Mouse (Mus musculus) lung, embryonic 16.5 days (tissue): ENCODE data around the gene Rpn1. TPM values are rescaled to one million over a fixed set of nuclear protein-coding genes. Genes with fewer than 3 reads are reported as not detected.
A peak's percentile ranks its signal among the peaks of the same experiment; 100 is the strongest.

Experiments used
- ATAC-seq: fragments of 200-750 bp; cut with Nextera tagmentation; 2 replicates; pipeline ENCODE4 v1.8.0; 2017; ENCODE audit warnings: low read depth, mild to moderate bottlenecking, moderate library complexity
- H3K27ac ChIP-seq: fragments of 300-500 bp; sonication (generic); 2 replicates; pipeline ENCODE4 v1.5.1; 2014; ENCODE audit warnings: mild to moderate bottlenecking, control low read depth, low read length
- H3K27me3 ChIP-seq: fragments of 300-500 bp; sonication (generic); 2 replicates; pipeline ENCODE4 v1.6.1; 2014; ENCODE audit warnings: low read depth, low read length, mixed read lengths; ENCODE audit not compliant: control insufficient read depth, insufficient read depth
- H3K36me3 ChIP-seq: fragments of 300-500 bp; sonication (generic); 2 replicates; pipeline ENCODE4 v1.6.1; 2014; ENCODE audit warnings: low read length; ENCODE audit not compliant: control insufficient read depth, insufficient read depth
- H3K4me1 ChIP-seq: fragments of 300-500 bp; sonication (generic); replicated peaks from 2 replicates; pipeline ENCODE4 v1.6.1; 2014; ENCODE audit warnings: low read length, mixed read lengths; ENCODE audit not compliant: control insufficient read depth, insufficient read depth
- H3K4me2 ChIP-seq: fragments of 300-500 bp; sonication (generic); 2 replicates; pipeline ENCODE4 v1.6.1; 2014; ENCODE audit warnings: low read depth, low read length, control low read depth
- H3K4me3 ChIP-seq: fragments of 300-500 bp; sonication (generic); 2 replicates; pipeline ENCODE4 v1.5.1; 2014; ENCODE audit warnings: mild to moderate bottlenecking, low read length, control low read depth
- H3K9ac ChIP-seq: fragments of 300-500 bp; sonication (generic); 2 replicates; pipeline ENCODE4 v1.6.1; 2014; ENCODE audit warnings: low read length, control low read depth
- H3K9me3 ChIP-seq: fragments of 300-500 bp; sonication (generic); 2 replicates; pipeline ENCODE4 v1.6.1; 2016; ENCODE audit warnings: low read length; ENCODE audit not compliant: control insufficient read depth
- WGBS: fragments of 180-500 bp; shearing (Covaris S2); extraction: QIAGEN DNeasy Blood & Tissue Kit; methylation state at CpG from one replicate; pipeline ENCODE4 v1.1.7; 2014; 5-methylcytosine and 5-hydroxymethylcytosine counted together
- polyA plus RNA-seq: library from polyadenylated mRNA; unstranded; fragments of >200 nt; fragmentation: Nextera tagmentation; extraction: Ambion mirVana; gene quantifications from 2 replicates; pipeline ENCODE4 v1.2.1, GENCODE M21; 2015

The Rpn1 gene
- polyA plus RNA-seq, 1 experiment from 2014 or later, result 419 TPM

DNA sequence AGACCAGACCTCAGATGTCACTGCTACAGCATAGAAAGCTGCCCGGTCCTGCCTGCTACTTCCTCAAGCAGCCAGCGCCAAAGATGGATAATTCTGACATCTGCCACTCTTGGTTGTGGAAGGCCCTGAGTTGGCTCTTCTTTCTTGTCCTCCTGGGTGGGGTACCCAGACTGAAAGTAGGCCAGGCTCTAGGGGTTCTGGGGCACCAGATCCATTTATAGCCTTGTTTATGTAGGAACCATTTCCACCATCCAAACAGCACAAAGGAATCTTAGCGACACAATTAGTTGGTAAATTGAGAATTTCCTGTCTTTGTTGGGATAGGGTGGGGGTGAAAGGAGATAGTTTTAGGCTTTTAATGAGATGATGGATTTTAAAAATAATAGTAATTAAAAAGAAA is 54.2 kb downstream of the Rpn1 start:
- Histone ChIP-seq H3K4me1 (peaks cover 25% of the 10 kb centered on the region), H3K9ac (no peak overlapping the region), H3K27ac (0 out of 2 replicates have a peak overlapping the region, but pooled peaks have one; percentile 14), H3K36me3 (no peaks in the 10 kb centered on the region), H3K27me3 (no peaks in the 10 kb centered on the region), H3K4me3 (no peak overlapping the region), H3K4me2 (no peak overlapping the region), H3K9me3 (no peaks in the 10 kb centered on the region)
- ATAC-seq, result no peak; the same call in 1 of the 2 replicates
- WGBS, result 66% methylated on average over 3 of the region's 3 CpGs

DNA sequence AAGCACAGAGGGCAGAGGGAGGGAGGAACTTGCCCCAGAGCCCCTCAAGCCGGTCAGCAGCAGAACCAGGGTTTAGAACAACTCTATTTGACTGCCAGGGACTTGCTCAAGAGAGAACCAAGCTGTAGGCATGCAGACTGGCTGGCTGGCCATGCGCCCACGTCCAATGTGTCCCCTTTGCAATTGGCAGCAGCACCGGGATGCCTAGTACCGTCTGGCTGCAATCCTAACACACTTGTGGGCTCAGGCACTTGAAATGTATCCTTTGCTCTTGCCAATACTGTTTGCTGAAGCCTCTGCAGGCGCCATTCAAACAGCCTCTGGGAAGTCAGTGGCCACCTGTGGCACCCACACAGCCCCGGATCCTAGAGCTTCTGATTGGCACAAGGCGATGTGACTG is 56.0 kb downstream of the Rpn1 start:
- WGBS, result 26% methylated on average over 8 of the region's 8 CpGs
- ATAC-seq, result peak; percentile 61
- peak overlapping the region; percentile 34 for H3K27ac ChIP-seq

DNA sequence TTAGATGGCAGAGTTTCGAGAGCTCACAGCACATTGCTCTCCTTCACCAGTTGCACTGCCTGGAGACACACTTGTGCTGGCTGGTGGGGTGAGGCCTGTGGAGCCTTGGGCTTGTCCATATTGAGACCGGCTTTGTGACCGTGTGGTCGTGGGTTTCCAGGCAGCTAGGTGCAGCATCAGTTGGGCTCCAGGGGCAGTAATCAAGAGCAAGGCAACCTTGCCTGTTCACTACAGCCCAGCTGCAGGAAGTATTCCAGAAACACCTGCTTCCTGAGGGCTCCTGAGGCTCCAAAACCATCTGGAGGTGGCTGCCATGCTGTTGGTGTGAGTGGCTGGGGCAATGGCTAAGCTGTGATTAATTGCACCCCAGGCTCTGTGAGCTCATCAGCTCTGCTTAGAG is 61.5 kb downstream of the Rpn1 start:
- Histone ChIP-seq H3K27ac (no peak overlapping the region), H3K9me3 (no peaks in the 10 kb centered on the region), H3K4me1 (peaks cover 11% of the 10 kb centered on the region), H3K9ac (no peak overlapping the region), H3K27me3 (no peaks in the 10 kb centered on the region), H3K36me3 (no peaks in the 10 kb centered on the region), H3K4me3 (no peak overlapping the region), H3K4me2 (no peak overlapping the region)
- WGBS, result 60% methylated on average over 4 of the region's 4 CpGs
- ATAC-seq, result no peak

More for the DNA sequence above, 56.0 kb downstream of the Rpn1 start:
- H3K4me1 ChIP-seq, result peaks cover 25% of the 10 kb centered on the region
- no peak overlapping the region for H3K4me2 ChIP-seq
- no peak overlapping the region for H3K4me3 ChIP-seq
- no peaks in the 10 kb centered on the region for H3K9me3 ChIP-seq
- H3K36me3 ChIP-seq, result no peaks in the 10 kb centered on the region
- 0 out of 2 replicates have a peak overlapping the region, but pooled peaks have one; percentile 8 for H3K9ac ChIP-seq
- H3K27me3 ChIP-seq, result no peaks in the 10 kb centered on the region

DNA sequence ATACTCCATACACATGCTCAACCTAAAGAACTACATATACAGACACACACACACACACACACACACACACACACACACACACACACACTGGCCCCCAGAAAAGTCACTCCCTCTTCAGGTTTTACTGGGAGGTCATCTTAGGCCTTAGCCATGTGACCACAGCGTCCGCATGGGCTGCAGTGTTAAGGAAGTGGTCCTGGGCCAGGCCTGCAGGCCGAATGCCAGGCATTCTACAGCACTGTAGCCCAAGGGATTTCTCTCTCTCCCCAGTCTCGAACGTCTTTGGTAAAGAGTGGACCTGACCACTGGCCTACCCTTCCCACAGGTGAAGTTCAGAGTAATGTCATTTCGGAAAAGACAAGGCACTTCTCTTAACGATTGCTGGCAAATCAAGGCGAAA is 62.3 kb downstream of the Rpn1 start:
- Histone ChIP-seq H3K4me2 (no peak overlapping the region), H3K9me3 (peaks cover 3% of the 10 kb centered on the region; the same call in 1 of the 2 replicates), H3K4me3 (no peak overlapping the region), H3K27ac (peak overlapping the region; percentile 85), H3K27me3 (no peaks in the 10 kb centered on the region), H3K36me3 (no peaks in the 10 kb centered on the region), H3K9ac (no peak overlapping the region), H3K4me1 (peaks cover 9% of the 10 kb centered on the region; the same call in 1 of the 2 replicates)
- WGBS, result 65% methylated on average over 8 of the region's 8 CpGs
- no peak for ATAC-seq

DNA sequence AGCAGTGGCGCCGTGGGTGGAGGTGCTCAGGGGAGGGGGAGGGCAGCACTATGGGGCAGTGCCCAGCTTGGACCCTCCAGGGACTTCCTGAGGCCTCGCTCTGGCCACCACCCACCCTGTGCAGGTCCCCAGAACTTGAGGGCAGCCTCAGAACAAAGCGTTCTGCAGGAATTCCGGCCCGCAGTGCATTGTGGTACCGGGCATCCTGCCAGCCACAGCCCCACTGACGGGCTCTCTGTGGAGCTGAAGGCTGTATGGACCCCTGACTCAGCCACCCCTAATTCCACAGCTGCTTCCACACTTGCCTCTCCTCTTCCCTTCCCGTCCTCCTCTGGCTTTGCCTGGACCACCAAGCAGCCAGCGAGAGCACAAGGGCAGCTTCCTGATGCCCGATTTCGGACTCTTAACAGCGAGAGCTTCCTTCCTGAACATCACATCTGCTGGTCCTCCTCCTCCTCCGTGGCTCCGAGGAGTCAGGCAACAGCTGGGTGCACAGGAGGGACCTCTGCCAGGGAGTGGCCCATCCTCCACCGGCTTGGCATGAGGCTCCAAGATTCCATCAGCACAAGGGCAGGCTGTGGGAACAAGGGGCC is 63.2 kb downstream of the Rpn1 start:
- Histone ChIP-seq H3K4me1 (peaks cover 9% of the 10 kb centered on the region; the same call in 1 of the 2 replicates), H3K9me3 (peaks cover 3% of the 10 kb centered on the region; the same call in 1 of the 2 replicates), H3K36me3 (no peaks in the 10 kb centered on the region), H3K27ac (peak overlapping the region; percentile 85), H3K27me3 (no peaks in the 10 kb centered on the region), H3K4me2 (peak overlapping the region; percentile 31), H3K9ac (peak overlapping the region; percentile 11; the same call in 1 of the 2 replicates), H3K4me3 (no peak overlapping the region)
- 49% methylated on average over 16 of the region's 16 CpGs for WGBS
- ATAC-seq, result peak; percentile 80

DNA sequence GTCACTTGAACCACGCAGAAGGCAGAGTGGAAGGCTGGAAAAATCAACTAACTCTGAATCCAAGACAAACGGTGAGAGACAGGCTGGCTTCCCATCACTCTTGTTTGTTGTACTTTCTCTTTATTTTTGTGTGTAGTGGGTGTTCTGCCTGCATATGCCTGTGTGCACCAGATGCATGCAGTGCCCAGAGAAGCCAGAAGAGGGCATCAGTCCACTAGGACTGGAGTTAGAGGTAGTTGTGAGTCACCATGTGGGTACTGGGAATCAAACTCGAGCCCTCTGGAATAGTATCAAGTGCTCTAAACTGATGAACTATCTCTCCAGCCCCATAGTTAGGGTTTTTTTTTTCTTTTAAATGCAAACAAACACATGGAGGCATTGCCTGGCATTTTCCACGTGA is 67.1 kb downstream of the Rpn1 start:
- H3K9me3 ChIP-seq, result peaks cover 3% of the 10 kb centered on the region; the same call in 1 of the 2 replicates
- no peaks in the 10 kb centered on the region for H3K36me3 ChIP-seq
- peaks cover 9% of the 10 kb centered on the region; the same call in 1 of the 2 replicates for H3K4me1 ChIP-seq
- H3K9ac ChIP-seq, result no peak overlapping the region
- no peaks in the 10 kb centered on the region for H3K27me3 ChIP-seq
- 73% methylated on average over 4 of the region's 4 CpGs for WGBS
- ATAC-seq, result no peak
- H3K4me3 ChIP-seq, result no peak overlapping the region
- H3K27ac ChIP-seq, result no peak overlapping the region
- no peak overlapping the region for H3K4me2 ChIP-seq

DNA sequence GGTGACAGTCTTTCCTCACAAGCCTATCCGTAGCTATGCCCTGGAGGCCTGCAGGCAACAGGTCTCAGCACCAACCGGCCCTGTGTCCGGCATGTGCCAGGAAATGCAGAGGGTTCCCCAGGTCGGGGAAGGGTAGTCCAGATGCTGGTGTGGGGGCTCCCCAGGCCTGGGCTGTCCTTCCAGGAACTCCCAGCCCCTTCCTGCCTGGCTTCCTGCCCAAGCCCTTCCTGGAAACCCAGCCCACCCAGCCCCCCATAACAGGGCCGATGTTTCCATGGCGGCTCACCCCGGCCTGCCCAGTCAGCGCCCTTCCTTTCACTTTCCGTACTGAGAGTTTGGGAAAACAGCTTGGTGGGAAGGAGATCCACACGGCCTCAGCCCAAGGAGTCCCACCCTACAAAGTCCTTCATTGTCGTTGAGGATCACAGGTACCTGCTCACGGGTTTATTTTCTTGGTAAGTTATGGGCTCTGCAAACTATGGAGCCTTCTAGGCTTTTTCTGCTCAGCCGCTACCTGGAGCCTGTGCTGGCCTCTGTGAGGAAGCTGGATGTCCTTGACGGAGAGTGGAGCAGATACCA is 67.9 kb downstream of the Rpn1 start:
- no peaks in the 10 kb centered on the region for H3K36me3 ChIP-seq
- H3K27me3 ChIP-seq, result no peaks in the 10 kb centered on the region
- WGBS, result 59% methylated on average over 14 of the region's 14 CpGs
- peak overlapping the region; percentile 29; the same call in 1 of the 2 replicates for H3K4me2 ChIP-seq
- peak overlapping the region; percentile 37; the same call in 1 of the 2 replicates for H3K9ac ChIP-seq
- ATAC-seq, result peak; percentile 75
- peaks cover 3% of the 10 kb centered on the region; the same call in 1 of the 2 replicates for H3K9me3 ChIP-seq
- H3K4me3 ChIP-seq, result 0 out of 2 replicates have a peak overlapping the region, but pooled peaks have one; percentile 14
- H3K4me1 ChIP-seq, result peaks cover 6% of the 10 kb centered on the region; the same call in 1 of the 2 replicates
- H3K27ac ChIP-seq, result peak overlapping the region; percentile 81

DNA sequence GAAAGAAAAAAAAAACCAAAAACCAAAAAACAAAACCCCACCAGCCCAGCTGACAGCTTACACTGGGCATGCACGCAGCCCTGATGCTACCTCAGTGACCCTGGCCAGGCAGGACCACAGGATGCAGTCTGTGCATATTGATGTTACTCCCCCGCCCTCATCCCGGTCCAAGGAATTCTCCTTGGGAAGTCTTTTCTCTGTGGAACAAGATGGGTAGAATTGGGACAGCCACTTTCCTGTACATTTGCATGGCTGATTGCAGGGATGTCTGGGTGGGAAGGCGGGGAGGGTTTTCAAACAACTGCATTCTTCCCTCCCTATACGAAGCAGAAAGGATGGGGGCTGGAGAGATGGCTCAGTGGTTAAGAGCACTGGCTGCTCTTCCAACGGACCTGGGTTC is 68.7 kb downstream of the Rpn1 start:
- H3K27me3 ChIP-seq, result no peaks in the 10 kb centered on the region
- 63% methylated on average over 6 of the region's 6 CpGs for WGBS
- no peak overlapping the region for H3K9ac ChIP-seq
- no peaks in the 10 kb centered on the region for H3K4me1 ChIP-seq
- H3K27ac ChIP-seq, result peak overlapping the region; percentile 81
- no peaks in the 10 kb centered on the region for H3K36me3 ChIP-seq
- no peak overlapping the region; the same call in 1 of the 2 replicates for H3K4me2 ChIP-seq
- H3K9me3 ChIP-seq, result peaks cover 3% of the 10 kb centered on the region; the same call in 1 of the 2 replicates
- no peak for ATAC-seq
- H3K4me3 ChIP-seq, result no peak overlapping the region
